ENCODE assay signal across 12 mouse cellular contexts in genomic region chr6:27408473-27408872, GRCm38 (mm10).
DNase-seq lines count a peak whose midpoint lies in the region; ATAC-seq lines count a peak whose summit lies in the region.
"Had no signal": no experiment of that assay in that cellular context is flagged by ENCODE, and none has a peak within 500 bp of the region (broad histone marks: within the 10 kb centered on the region; RNA-seq: fewer than 3 reads in every experiment).

No protein-coding gene starts in this region.

- H3K9me3 ChIP-seq in limb, embryonic 11.5 days (ENCODE audit: control insufficient read depth, low read length): no peaks in the 10 kb centered on the region
- no peaks in the 10 kb centered on the region for H3K9me3 ChIP-seq in limb, embryonic 10.5 days (replicated peaks)
- H3K9me3 ChIP-seq in forebrain, embryonic 16.5 days (ENCODE audit: control insufficient read depth, low read length): no peaks in the 10 kb centered on the region
- H3K9me3 ChIP-seq in neural tube, embryonic 14.5 days (ENCODE audit: control insufficient read depth, low read length): no peaks in the 10 kb centered on the region

- peak; percentile 54 for ATAC-seq in limb, embryonic 11.5 days (ENCODE audit: insufficient number of reproducible peaks, low FRiP score, low TSS enrichment, low read depth)
- peak; percentile 79 for ATAC-seq in forebrain, embryonic 16.5 days
- ATAC-seq in neural tube, embryonic 14.5 days (ENCODE audit: low read depth): peak; percentile 79; the same call in 1 of the 2 replicates
- ATAC-seq: liver, postnatal 0 days had no signal

- DNase-seq in limb, embryonic 11.5 days (ENCODE audit: low spot score): no peak
- no peak for DNase-seq in limb, embryonic 10.5 days (ENCODE audit: low spot score)
- peak; percentile 16 to 35 for DNase-seq in layer of hippocampus, postnatal 10 days (ENCODE audit: low spot score in 2 of 2)
- no peak for DNase-seq in spleen, postnatal 4 days (ENCODE audit: low spot score in 2 of 2)
- DNase-seq in c-Kit-positive CD71-positive TER-119-positive erythroid progenitor cells, embryonic 14.5 days (ENCODE audit: low spot score): no peak
- no peak for DNase-seq in right cerebral cortex, postnatal 14 days
- DNase-seq: cerebellum, adult 11 months; kidney, postnatal 4 days; liver, postnatal 0 days; thymus, postnatal 25 days had no signal

- WGBS in limb, embryonic 11.5 days: 78% methylated on average over 4 of the region's 4 CpGs
- WGBS in limb, embryonic 10.5 days: 90% methylated on average over 4 of the region's 4 CpGs
- 52% methylated on average over 4 of the region's 4 CpGs for WGBS in forebrain, embryonic 16.5 days
- WGBS in neural tube, embryonic 14.5 days: 69% methylated on average over 4 of the region's 4 CpGs

- no peaks in the 10 kb centered on the region for H3K27me3 ChIP-seq in limb, embryonic 11.5 days (ENCODE audit: control insufficient read depth, insufficient read depth, low read length)
- H3K27me3 ChIP-seq in limb, embryonic 10.5 days (ENCODE audit: low read depth, poor library complexity, severe bottlenecking): no peaks in the 10 kb centered on the region
- no peaks in the 10 kb centered on the region for H3K27me3 ChIP-seq in forebrain, embryonic 16.5 days (replicated peaks; ENCODE audit: control insufficient read depth, insufficient read depth, low read length)
- no peaks in the 10 kb centered on the region for H3K27me3 ChIP-seq in neural tube, embryonic 14.5 days (ENCODE audit: control insufficient read depth, insufficient read depth, low read length)

- no peak overlapping the region for H3K9ac ChIP-seq in limb, embryonic 11.5 days (ENCODE audit: low read length)
- no peak overlapping the region for H3K9ac ChIP-seq in forebrain, embryonic 16.5 days (replicated peaks; ENCODE audit: low read depth, low read length)
- no peak overlapping the region for H3K9ac ChIP-seq in neural tube, embryonic 14.5 days (replicated peaks; ENCODE audit: low read depth, low read length)
- H3K9ac ChIP-seq: liver, postnatal 0 days had no signal

- H3K4me2 ChIP-seq in limb, embryonic 11.5 days (ENCODE audit: low read depth, severe bottlenecking): no peak overlapping the region
- no peak overlapping the region for H3K4me2 ChIP-seq in forebrain, embryonic 16.5 days (ENCODE audit: low read length)
- no peak overlapping the region for H3K4me2 ChIP-seq in neural tube, embryonic 14.5 days (ENCODE audit: low read depth, low read length)

- H3K4me3 ChIP-seq in limb, embryonic 11.5 days (ENCODE audit: low read depth, low read length): no peak overlapping the region
- H3K4me3 ChIP-seq in limb, embryonic 10.5 days: no peak overlapping the region
- no peak overlapping the region for H3K4me3 ChIP-seq in forebrain, embryonic 16.5 days (replicated peaks; ENCODE audit: low read length)
- no peak overlapping the region for H3K4me3 ChIP-seq in neural tube, embryonic 14.5 days (ENCODE audit: low read depth, low read length)

- H3K36me3 ChIP-seq in limb, embryonic 11.5 days (ENCODE audit: control insufficient read depth, insufficient read depth, low read length): no peaks in the 10 kb centered on the region
- H3K36me3 ChIP-seq in limb, embryonic 10.5 days: no peaks in the 10 kb centered on the region
- H3K36me3 ChIP-seq in forebrain, embryonic 16.5 days (ENCODE audit: control insufficient read depth, insufficient read depth): no peaks in the 10 kb centered on the region
- H3K36me3 ChIP-seq in neural tube, embryonic 14.5 days (ENCODE audit: control insufficient read depth, insufficient read depth, low read length): no peaks in the 10 kb centered on the region

- H3K4me1 ChIP-seq in limb, embryonic 11.5 days (ENCODE audit: control insufficient read depth, insufficient read depth, low read length): no peaks in the 10 kb centered on the region
- no peaks in the 10 kb centered on the region for H3K4me1 ChIP-seq in limb, embryonic 10.5 days
- H3K4me1 ChIP-seq in forebrain, embryonic 16.5 days (replicated peaks; ENCODE audit: control insufficient read depth, insufficient read depth, low read length): no peaks in the 10 kb centered on the region
- H3K4me1 ChIP-seq in neural tube, embryonic 14.5 days (ENCODE audit: control insufficient read depth, insufficient read depth, low read length): no peaks in the 10 kb centered on the region

- H3K27ac ChIP-seq in limb, embryonic 11.5 days (replicated peaks; ENCODE audit: low read depth, low read length): no peak overlapping the region
- H3K27ac ChIP-seq in limb, embryonic 10.5 days: no peak overlapping the region
- H3K27ac ChIP-seq in forebrain, embryonic 16.5 days (ENCODE audit: low read length): no peak overlapping the region
- H3K27ac ChIP-seq in neural tube, embryonic 14.5 days (ENCODE audit: low read depth, low read length): no peak overlapping the region

Comparison
In these comparisons a context has a peak if more than half of its experiments do, and no peak if none do; other contexts are left out.
1. DNase-seq: peak in layer of hippocampus, postnatal 10 days (2 of 2); none in limb, embryonic 11.5 days (single experiment), limb, embryonic 10.5 days (single experiment), spleen, postnatal 4 days (0 of 2), c-Kit-positive CD71-positive TER-119-positive erythroid progenitor cells, embryonic 14.5 days (single experiment) and right cerebral cortex, postnatal 14 days (single experiment).
2. Peak in every context shown above with its lines, with median percentiles within 50 percentile points of each other: ATAC-seq.